Mouse (Mus musculus) myocyte (in vitro differentiated cells): Measurements from ENCODE around the gene Tmem192.

Source experiments
- MAX ChIP-seq: IDR thresholded peaks from one replicate; pipeline ENCODE4 v1.6.1; 2011; ENCODE audit warnings: low read depth, mild to moderate bottlenecking, control low read depth
- MYOG ChIP-seq, 3 experiments: IDR thresholded peaks; one replicate each; pipeline ENCODE4 v1.6.1; 2011; ENCODE audit warnings: control low read depth in 2 of 3, low read depth in 2 of 3, mild to moderate bottlenecking in 2 of 3; ENCODE audit not compliant: insufficient read length in 2 of 3, control insufficient read depth in 1 of 3, insufficient read depth in 1 of 3
- POLR2A ChIP-seq: IDR thresholded peaks from one replicate; pipeline ENCODE4 v1.6.1; 2011; ENCODE audit warnings: low read depth, mild to moderate bottlenecking, control low read depth, moderate library complexity; ENCODE audit not compliant: insufficient read length
- POLR2AphosphoS2 ChIP-seq: IDR thresholded peaks from one replicate; pipeline ENCODE4 v1.6.1; 2011; ENCODE audit warnings: low read depth, control low read depth; ENCODE audit not compliant: insufficient read length
- REST ChIP-seq: IDR thresholded peaks from one replicate; pipeline ENCODE4 v1.6.1; 2011; ENCODE audit warnings: mild to moderate bottlenecking, control low read depth, moderate library complexity; ENCODE audit not compliant: insufficient read depth, insufficient read length
- SRF ChIP-seq: IDR thresholded peaks from one replicate; pipeline ENCODE4 v1.6.1; 2011; ENCODE audit warnings: low read depth; ENCODE audit not compliant: control insufficient read depth, insufficient read length
- TCF12 ChIP-seq: IDR thresholded peaks from one replicate; pipeline ENCODE4 v1.6.1; 2011; ENCODE audit warnings: mild to moderate bottlenecking, control low read depth; ENCODE audit not compliant: poor library complexity, insufficient read depth, severe bottlenecking
- USF1 ChIP-seq: IDR thresholded peaks from one replicate; pipeline ENCODE4 v1.6.1; 2011; ENCODE audit warnings: low read depth, mild to moderate bottlenecking, control low read depth, moderate library complexity

- TF ChIP-seq POLR2A = no peak
- no peak for TF ChIP-seq TCF12
- no peak for TF ChIP-seq MYOG (IDR thresholded peaks at IDR 0.05; ENCODE audit: control insufficient read depth in 1 of 3, insufficient read depth in 1 of 3, insufficient read length in 2 of 3, low read depth in 2 of 3)
- TF ChIP-seq SRF = no peak
- TF ChIP-seq MAX = no peak
- TF ChIP-seq POLR2AphosphoS2 = no peak
- no peak for TF ChIP-seq USF1
- no peak for TF ChIP-seq REST
Observed at GRCm38 (mm10) chr8:64916793-64917192, 30.2 kb upstream of the Tmem192 start.
